Mouse (Mus musculus) WW6 (cell line): ENCODE results near the gene Rpp38.

Experiments used
- DNase-seq: peaks from one replicate; pipeline ENCODE4 v3.0.0-alpha.2; 2013; ENCODE audit warnings: low read depth, low spot score

Gene Rpp38

DNA sequence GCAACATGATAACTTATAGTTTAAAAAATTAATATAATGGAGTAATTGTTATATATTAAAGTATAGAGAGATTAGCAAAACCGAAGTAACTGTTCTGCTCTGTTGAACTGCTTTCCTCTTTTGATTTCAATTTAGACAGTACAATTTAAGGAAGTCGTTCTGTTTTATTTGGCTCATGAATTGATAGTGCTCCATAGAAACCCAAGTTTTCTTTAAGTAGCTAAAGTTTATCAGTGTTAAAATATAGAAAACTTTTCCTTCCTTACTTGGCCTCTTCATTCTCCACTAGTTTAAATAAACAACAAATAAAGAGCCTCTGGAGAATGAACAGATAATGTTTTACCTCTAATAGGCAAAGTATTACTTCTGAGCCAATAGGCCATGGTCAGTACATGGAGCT, 46.2 kb downstream of the Rpp38 start:
- DNase-seq: no peak

- no peak for DNase-seq
Measured at GRCm38 (mm10) chr2:3285709-3286108, 46.7 kb downstream of the Rpp38 start.

DNA sequence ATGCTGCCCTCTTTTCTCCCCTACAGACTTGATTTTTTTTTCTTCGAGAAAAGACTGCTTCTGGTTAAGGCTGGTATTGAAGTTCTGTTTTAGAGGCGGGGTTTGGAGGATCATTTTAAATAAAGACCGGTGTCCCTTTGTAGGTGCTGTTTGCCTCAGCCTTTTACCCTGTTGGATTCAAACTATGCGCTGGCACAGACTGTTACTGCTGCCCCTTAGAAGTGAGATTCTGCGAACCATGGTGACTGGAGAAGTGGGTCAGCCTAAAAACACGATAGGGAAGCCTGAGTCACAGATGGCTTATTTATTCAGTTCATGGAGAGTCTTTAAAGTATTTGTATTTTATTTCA, 47.3 kb downstream of the Rpp38 start:
- DNase-seq: no peak

- DNase-seq: peak; percentile 47
Measured at GRCm38 (mm10) chr2:3284473-3285180, 47.8 kb downstream of the Rpp38 start.

GRCm38 (mm10) chr2:3283602-3284472, 48.6 kb downstream of the Rpp38 start, which contains the start of gene Nmt2:
Nmt2 (plus strand) TSS chr2:3284212.
- DNase-seq: peak; percentile 98

GRCm38 (mm10) chr2:3282866-3283601, 49.4 kb downstream of the Rpp38 start:
- DNase-seq: no peak

- no peak for DNase-seq
Measured at GRCm38 (mm10) chr2:3281311-3281710, 51.1 kb downstream of the Rpp38 start.
